Mouse (Mus musculus) urinary bladder, postnatal 36 days (tissue): ENCODE results near the gene Kalrn.

Source experiments
- DNase-seq, 2 experiments: peaks; one replicate each; pipeline ENCODE4 v3.0.0; 2022; ENCODE audit warnings: low spot score in 2 of 2, mixed read lengths in 1 of 2

Gene Kalrn

GRCm38 (mm10) chr16:34039736-34040135 lies 533.6 kb downstream of the Kalrn start:
- no peak for DNase-seq

- DNase-seq, result no peak
Measured at GRCm38 (mm10) chr16:34036327-34037047, 536.8 kb downstream of the Kalrn start.

DNA sequence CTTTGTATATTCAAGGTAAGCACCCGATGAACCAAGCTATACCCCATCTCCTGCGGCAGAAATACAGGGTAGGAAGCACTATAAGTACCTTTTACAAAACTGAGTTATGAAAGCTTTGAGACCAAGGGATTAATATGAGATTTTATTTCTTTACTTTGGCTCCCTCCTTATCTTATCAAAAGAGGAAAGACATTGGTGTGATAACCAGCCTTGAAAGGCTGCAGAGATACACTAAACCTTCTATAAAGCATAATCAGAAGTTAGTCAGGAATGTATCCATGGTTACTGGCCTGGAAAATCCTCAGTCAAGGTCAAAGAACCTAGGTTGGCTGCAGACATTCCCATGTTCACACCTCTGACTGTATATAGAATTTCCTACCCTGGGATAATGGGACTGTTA lies 537.6 kb downstream of the Kalrn start:
- DNase-seq, result no peak

GRCm38 (mm10) chr16:34034267-34034666 lies 539.1 kb downstream of the Kalrn start:
- DNase-seq, result no peak

GRCm38 (mm10) chr16:34032011-34032645 lies 541.2 kb downstream of the Kalrn start:
- no peak for DNase-seq

- no peak for DNase-seq
Measured at GRCm38 (mm10) chr16:34031565-34031964, 541.8 kb downstream of the Kalrn start.

- no peak for DNase-seq
Measured at GRCm38 (mm10) chr16:34030379-34030778, 543.0 kb downstream of the Kalrn start.

- no peak for DNase-seq
Measured at GRCm38 (mm10) chr16:34029790-34030189, 543.5 kb downstream of the Kalrn start.

GRCm38 (mm10) chr16:34017241-34017640 lies 556.1 kb downstream of the Kalrn start:
- DNase-seq, result no peak

DNA sequence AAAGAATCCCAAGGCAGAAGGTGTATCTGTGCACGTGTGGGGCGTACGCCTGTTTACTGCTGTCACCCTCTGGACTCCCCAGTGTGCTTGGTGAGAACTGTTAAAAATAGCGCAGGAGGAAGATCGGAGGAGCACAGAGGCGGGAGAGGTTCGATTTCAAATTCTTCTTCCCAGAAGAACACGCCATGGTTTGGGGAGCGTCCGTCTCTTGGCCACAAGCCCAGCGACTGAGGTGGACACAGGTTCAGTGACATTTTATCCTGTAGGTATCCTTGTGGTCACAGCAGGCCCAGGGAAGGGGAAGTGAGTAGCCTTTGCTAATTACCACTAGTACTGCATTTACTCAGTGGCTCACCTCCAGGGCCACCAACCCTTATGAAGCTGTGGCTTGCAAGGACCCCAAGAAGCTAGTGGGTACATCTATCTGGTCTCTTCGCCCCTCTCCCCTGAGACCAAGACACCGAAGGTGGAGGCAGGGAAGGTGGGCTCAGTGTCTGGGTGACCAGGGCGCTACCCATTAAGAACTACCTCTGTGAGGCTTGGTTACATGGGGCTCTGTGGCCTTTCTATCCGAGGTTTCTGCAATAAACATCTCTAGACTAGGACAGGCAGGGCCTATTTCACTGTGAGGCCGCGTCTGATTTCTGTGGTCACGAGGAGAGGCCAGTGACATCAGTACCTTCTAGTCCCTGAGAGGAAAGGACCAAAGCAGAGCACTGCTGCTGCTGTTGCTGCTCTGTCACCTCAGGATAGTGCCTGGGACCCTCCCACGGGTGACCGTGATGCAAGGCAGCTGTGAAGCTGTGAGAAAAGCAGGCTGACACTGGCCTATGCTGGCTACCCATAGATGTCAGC lies 561.1 kb downstream of the Kalrn start:
- no peak for DNase-seq

- DNase-seq, result no peak
Measured at GRCm38 (mm10) chr16:34009567-34009966, 563.8 kb downstream of the Kalrn start.

DNA sequence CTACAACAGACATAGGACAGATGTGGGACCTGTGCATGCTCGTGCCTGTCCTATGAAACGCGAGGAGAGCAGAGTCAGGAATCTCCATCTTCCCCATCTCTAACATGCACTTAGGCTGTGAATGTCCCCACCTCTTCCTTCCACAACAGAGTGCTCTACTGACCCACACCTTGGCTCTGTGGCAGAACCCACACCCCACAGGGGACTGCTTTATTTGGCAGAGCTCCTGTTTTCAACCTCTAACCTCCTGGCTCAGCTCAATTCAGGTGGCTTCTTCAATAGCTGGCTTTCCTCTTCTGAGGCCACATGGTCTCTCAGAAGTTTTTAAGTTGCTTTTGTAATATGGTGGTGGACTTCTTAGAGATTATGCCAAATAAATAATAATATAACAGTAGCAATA lies 567.3 kb downstream of the Kalrn start:
- no peak for DNase-seq

GRCm38 (mm10) chr16:34004128-34004578 lies 569.2 kb downstream of the Kalrn start:
- no peak for DNase-seq

- no peak for DNase-seq
Measured at GRCm38 (mm10) chr16:34003566-34004127, 569.7 kb downstream of the Kalrn start.

DNA sequence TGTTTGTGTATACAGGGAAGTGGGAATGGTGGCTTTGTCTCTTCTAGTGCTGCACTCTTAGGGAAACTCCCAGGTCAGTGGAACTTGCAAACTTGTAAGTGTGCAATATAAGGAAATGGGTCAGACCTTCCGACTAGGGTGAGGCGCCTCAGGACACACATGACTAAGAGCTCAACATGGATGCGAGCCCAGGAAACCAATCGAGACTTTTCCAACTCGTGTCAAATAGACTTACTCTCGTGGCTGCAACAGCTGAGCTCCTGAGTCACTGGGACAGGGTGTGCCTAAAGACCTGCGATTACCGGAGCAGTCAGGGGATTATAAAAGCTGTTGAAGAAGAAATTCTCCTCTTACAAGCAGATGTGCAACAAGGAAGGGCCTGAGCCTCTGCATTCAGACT lies 572.6 kb downstream of the Kalrn start:
- peak; percentile 31 to 32 for DNase-seq

- DNase-seq, result peak; percentile 29 to 37
Measured at GRCm38 (mm10) chr16:33999388-33999787, 573.9 kb downstream of the Kalrn start.

DNA sequence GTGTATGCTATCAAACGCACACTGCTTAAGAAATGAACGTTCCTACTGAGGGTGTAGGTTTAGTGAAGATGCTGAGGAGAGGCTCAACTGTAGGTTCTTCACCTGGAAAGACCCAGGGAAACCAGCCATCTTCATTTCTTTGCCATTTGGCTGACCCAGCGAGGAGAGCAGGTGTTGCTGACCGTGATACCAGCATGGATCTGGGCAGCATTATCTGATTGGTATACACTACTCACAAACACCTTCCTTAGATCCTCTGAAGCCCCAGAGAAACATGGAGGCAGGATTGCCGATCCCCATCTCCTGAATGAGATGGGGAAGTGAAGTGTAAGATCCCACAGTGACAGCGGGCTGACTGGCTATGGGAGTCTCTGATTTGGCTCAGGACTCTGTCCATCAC lies 575.3 kb downstream of the Kalrn start:
- DNase-seq, result no peak

DNA sequence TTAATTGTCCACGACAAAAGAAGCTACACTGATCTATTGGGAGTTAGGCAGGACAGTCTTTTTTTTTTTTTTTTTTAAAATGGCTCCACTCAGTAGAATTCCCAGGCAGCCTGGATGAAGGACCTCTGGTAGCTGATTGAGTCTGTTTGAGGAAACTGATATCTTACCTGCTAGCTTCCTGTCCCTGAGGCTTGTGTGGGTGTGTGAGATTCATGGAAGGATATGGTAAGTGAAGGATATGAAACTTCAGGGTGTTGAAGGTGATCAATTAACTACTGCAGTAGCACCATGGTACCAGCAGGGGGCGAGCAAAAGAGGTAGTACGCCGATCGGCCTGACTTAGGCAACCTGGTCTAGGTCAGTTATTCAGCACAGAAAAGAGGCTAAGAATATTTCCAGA lies 577.3 kb downstream of the Kalrn start:
- peak in 1 of 2 experiments; percentile 38 for DNase-seq

- no peak for DNase-seq
Measured at GRCm38 (mm10) chr16:33995496-33995895, 577.8 kb downstream of the Kalrn start.

- DNase-seq, result no peak
Measured at GRCm38 (mm10) chr16:33994321-33994720, 579.0 kb downstream of the Kalrn start.

DNA sequence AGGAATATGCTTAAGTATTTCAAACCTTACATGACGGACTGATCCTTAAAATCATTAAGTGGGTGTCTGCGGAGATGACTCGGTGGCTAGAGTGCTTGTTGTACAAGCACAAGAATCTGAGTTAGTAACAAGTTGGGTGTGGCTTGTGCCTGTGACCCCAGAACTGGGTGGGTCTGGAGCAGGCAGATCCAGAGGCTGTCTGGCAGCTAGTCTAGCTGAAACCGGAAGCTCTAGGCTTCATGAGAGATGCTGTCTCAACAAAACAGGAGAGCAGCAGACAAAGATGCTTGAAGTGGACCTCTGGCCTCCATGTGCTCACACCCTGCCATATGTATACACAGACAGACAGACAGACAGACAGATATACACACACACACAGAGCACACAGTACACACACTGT lies 582.6 kb downstream of the Kalrn start:
- DNase-seq, result no peak

DNA sequence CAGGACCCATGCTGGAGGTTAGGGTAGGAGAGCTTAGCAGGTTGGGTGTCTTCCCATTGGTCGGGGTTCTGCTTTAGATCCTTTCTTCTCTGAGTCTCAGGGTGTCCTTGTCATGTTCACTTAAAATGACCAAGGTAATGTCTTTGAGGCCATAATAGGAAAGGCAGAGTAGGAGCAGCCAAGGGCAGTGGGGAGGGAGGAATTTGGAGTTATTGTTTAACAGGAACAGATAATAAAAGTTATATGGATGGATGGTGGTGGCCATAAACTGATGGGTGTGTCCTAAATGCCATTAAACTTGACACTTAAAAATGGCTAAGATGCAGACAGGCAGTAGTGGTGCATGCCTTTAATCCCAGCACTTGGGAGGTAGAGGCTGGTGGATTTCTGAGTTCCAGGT lies 584.2 kb downstream of the Kalrn start:
- DNase-seq, result no peak
